Mouse (Mus musculus) spleen, postnatal 36 days (tissue): Measurements from ENCODE around the gene Adipor2.
A peak's percentile ranks its signal among the peaks of the same experiment; 100 is the strongest.

Source experiments
- DNase-seq, 2 experiments: peaks; one replicate each; pipeline ENCODE4 v3.0.0; 2022; ENCODE audit warnings: low spot score in 2 of 2, mixed read lengths in 1 of 2

The Adipor2 gene

DNA sequence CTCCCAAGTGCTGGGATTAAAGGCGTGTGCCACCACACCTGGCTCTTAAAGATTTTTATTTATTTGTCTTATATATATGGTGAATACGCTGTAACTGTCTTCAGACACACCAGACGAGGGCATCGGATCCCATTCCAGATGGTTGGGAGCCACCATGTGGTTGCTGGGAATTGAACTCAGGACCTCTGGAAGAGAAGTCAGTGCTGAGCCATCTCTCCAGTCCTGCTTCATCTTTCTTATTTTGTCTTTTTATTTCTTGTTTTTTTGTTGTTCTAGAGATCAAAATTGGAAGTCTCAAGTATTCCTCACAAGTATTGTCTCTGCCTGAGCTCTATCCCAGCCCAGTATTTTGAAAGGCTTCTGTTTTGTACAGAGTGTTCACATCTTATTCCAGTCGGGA lies 2.9 kb upstream of the Adipor2 start:
- DNase-seq: no peak

DNA sequence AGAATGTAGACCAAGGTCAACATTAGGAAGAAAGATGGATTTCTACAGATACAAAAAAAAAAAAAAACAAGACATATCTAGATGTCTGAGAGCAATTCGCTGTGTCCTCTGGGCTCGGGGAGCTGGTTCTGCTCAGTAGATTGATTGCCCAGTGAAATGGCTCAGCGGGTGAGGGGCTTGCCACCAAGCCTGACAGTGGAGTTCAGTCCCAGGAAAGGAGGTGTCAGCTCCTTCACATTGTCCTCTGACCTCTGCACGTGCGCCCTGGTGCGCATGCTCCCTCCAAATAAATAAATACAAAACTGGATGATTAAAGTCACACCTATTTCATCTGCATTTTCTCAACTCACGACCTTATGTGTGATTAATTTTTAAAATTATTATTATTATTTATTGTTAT lies 1.9 kb upstream of the Adipor2 start:
- DNase-seq: no peak

DNA sequence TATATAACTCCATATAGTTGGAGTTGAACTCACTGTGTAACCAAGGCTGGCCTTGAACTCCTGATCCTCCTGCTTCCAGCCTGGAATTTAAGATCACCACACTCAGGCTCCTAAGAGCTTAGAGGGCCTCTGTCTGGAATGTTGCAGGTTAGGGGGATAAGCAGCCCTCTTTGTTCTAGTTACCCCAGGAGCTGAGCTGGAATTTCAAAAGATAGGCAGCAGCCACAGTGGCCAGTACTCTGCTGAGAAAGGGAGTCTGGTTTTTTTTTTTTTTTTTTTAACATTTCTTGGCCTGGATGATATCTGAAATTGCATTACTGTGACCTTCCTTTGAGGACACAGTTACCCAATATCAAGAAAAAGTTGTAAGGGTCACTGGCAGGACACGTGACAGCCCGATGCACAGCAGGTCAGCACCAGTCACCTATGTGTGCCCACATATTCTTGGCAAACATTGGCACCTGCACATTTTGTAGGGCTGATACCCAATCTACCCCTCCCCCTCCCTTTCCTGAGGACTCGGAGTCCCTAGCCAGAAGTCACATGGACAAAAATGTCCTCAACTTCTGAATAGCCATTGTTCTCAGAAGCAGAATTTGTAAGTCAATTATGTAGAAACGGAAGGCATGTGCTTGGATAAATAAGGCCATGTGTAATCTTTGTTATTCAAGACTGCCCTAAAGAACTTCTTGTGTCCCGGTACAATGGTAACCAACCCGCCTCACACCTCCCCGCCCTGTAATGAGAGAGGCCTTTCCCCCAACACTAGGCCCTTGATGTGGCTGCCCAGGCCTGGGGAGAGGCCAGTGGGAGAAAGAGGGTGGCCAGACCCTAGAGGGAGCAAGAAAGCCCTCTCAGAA lies 1.1 kb upstream of the Adipor2 start:
- DNase-seq: no peak

- no peak for DNase-seq
These were observed 317 bp upstream of the Adipor2 start for GRCm38 (mm10) chr6:119417821-119418220.

GRCm38 (mm10) chr6:119416643-119417042 lies 861 bp downstream of the Adipor2 start:
- DNase-seq: no peak

GRCm38 (mm10) chr6:119414262-119415043 lies 3.1 kb downstream of the Adipor2 start:
- DNase-seq: no peak

DNA sequence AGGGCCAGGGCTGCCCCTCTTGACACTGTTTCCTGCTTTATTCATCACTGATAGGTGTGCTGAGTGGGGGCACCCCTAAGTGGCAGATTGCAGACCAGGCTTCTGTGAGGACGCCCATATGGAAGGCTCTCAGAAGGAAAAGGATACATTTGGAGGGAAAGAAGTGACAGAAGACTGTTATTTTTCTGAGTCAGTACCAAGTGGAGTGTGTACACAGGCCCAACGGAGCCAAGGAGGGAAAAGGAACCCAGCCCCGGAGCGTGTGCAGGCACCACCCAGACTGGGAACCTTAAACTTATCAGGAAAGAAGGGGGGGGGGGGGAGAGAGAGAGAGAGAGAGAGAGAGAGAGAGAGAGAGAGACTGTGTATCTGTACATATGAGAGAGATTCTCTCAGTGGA lies 4.9 kb downstream of the Adipor2 start:
- DNase-seq: no peak

GRCm38 (mm10) chr6:119411511-119411910 lies 6.0 kb downstream of the Adipor2 start:
- DNase-seq: no peak

GRCm38 (mm10) chr6:119409766-119410165 lies 7.7 kb downstream of the Adipor2 start:
- DNase-seq: no peak

DNA sequence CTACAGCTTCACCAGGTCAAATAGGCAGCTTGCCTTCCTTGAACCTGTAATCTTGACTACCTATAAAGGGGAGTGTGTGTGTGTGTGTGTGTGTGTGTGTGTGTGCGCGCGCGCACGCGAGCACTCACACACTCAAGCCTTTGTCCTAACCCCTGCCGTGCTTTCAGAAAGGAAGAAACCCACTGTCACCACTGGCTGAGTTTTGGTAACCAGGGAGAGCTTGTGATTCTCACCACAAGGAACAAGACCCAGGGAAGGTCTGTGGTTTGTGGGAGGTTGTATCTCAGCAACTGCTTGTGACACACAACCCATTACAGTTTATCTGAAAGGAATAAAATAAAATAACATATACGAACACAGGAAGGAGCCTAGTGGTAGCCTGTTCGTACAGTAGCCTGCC lies 8.9 kb downstream of the Adipor2 start:
- peak in 1 of 2 experiments; percentile 11 for DNase-seq

DNA sequence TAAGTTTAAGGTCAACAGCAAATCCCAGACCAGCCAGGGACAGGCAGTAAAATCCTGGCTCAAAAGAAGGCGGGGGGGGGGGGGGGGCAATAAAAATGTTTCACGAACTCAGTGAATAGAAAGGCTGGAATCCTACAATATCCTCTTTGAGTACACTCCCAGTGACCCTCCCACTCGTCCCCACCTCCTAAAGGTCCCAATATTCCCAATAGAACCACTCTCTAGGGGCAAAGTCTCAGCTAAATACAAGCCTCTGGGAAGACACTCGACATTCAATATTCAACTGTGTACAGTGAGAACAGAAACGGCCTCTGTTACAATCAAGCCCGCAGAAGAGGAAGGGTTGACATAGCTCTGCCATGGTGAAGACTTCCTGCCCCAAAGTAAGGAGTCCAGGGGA lies 9.7 kb downstream of the Adipor2 start:
- DNase-seq: no peak

DNA sequence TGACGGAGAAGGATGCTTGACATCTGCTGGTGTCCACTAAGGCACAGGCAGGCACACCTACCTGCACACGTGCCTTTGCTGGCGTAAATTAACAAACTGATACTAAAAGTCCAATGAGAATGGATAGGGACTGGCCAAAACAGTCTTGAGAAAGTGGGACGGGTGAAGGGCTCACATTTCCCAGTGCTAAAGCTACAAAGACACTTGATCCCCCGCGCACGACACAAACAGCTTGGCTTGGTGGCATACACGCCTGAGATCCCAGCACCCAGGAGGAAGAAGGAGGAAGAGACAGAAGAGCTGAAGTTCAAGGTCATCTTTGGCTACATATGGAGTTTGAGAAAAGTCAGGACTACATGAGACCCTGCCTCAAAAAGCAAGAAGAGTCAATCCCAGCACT lies 11.0 kb downstream of the Adipor2 start:
- DNase-seq: no peak

DNA sequence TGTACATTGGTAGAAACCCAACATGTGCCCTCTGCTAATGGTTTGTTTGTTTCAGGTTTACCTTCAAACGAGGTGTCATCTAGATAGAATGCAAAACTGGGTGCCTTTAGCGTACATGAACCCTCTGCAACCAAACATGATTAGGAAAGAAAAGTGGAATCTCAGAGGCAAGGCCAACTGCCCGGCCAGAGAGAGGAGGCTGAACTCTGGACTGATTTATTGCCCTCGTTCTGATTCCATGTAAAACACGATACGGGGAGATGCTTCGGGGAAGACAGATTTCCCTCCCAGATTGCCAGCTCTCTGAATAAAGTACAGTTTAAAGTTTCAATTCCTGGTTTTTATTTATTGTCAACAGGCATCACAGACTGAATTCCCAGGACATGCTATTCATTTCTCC lies 12.2 kb downstream of the Adipor2 start:
- DNase-seq: no peak

DNA sequence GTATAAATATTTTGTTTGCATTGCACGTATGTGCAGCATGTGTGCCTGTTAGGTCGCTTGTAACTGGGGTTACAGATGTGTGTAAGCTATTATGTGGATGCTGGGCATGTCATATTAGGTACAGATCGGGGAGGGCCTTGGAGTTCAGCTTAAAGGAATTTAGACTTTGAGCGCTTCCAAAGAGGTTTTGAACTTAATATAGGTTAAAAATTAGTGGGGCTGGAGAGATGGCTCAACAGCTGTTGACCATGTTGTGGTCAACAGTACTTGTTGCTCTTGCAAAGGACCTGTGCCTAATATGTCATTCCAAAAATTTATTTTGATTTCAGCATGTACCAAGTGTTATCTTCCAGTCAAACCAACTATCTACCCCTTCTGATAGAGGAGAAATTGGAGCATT lies 12.7 kb downstream of the Adipor2 start:
- DNase-seq: no peak

GRCm38 (mm10) chr6:119402976-119403375 lies 14.5 kb downstream of the Adipor2 start:
- DNase-seq: no peak

- no peak for DNase-seq
These were observed 15.8 kb downstream of the Adipor2 start for GRCm38 (mm10) chr6:119401545-119402304.

DNA sequence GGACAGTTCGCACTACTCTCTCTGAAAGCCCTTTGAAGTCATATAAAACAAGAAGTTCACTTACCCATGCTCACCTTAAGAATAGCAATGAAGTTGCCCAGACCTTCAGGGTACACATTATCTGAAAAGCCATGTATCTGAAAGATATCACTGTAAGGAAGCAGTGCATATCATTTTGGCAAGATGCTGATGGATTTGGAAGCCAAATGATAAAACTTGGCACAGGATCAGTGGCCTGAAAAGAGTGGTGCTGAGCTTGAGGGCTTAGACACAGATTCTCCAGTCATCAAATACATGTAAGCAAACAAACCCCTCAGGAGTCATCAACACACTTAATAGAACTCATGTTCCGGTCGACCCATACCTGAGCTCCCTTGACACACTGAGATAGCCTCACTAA lies 16.9 kb downstream of the Adipor2 start:
- no peak for DNase-seq

GRCm38 (mm10) chr6:119399371-119399770 lies 18.1 kb downstream of the Adipor2 start:
- DNase-seq: no peak

GRCm38 (mm10) chr6:119396309-119396634 lies 21.2 kb downstream of the Adipor2 start:
- peak; percentile 67 to 71 for DNase-seq

GRCm38 (mm10) chr6:119395421-119396308 lies 21.8 kb downstream of the Adipor2 start:
- peak; percentile 66 to 75 for DNase-seq

DNA sequence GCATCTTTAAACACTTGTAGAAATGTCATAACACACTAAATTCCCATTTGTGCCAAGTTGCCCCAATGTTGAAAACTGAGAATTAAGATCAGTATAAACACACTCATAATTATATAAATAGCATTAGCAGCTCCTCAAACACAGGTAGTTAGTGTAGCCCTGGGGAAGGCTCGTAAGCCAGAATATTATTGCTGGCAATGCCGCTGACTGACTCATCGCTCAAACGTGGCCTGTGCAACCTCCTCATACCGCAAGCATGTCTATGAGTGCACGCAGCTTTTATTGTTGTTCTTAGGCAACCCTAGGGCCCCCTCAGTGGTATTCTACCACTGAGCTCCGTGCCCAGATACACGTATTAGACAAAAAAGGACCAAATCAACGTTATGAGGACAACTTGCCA lies 24.7 kb downstream of the Adipor2 start:
- no peak for DNase-seq
